Mouse (Mus musculus): ENCODE measurements around the gene Mzf1.

Gene Mzf1

DNA sequence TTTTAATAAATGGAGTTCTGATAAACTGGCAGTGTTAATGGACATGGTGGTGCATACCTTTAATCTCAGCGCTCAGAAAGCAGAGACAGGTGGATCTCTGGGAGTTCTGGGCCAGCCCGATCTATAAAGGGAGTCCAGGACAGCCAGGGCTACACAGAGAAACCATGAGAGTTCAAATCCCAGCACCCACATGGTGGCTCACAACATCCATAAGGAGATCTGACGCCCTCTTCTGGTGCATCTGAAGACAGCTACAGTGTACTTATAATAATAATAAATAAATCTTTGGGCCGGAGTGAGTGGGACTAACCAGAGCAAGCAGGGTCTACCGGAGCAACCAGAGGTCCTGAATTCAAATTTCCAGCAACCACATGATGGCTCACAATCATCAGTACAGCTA lies 51.2 kb downstream of the Mzf1 start:
- DNase-seq (ENCODE audit: extremely low spot score), result no peak

DNA sequence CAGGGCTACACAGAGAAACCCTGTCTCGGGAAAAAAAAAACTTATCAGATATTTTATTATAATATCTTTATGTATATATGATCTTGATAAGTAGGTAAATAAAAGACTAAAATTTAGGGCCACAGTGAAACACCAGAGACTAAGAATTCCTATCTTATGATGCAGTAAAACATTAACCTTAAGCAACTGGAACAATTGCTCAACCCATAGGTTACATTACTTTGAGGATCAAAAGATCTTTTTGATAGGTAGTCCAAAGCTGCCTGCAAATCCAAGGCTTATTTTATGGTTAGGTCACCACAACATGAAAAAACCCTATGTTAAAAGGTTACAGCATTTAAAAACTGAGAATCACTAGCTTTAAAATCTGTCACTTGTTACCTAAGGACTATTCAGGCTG lies 53.0 kb downstream of the Mzf1 start:
- no peak for DNase-seq (ENCODE audit: extremely low spot score)

DNA sequence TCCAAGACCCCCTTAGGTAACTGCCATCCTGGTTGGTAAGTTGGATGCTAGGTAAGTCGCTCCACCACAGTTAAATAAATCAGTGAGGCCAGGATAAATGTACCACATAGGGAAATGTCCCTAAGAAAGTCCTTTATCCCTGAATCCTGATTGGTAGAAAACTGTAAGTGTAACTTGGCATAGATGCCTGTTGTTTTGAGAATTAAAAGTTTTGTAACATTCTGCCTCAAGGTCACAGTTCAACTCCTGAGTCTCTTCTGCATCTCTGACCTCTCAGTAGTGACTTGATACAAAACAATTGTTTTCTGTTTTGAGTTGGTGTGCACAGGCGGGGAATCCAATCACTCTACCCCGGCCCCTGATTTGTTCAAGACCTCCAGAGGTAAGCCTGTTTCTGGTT lies 55.7 kb downstream of the Mzf1 start, which contains the start of gene Trim28:
Trim28 (plus strand) TSS at position 264 of the 400 bp plus-strand sequence.
- no peak for DNase-seq (ENCODE audit: extremely low spot score)

DNA sequence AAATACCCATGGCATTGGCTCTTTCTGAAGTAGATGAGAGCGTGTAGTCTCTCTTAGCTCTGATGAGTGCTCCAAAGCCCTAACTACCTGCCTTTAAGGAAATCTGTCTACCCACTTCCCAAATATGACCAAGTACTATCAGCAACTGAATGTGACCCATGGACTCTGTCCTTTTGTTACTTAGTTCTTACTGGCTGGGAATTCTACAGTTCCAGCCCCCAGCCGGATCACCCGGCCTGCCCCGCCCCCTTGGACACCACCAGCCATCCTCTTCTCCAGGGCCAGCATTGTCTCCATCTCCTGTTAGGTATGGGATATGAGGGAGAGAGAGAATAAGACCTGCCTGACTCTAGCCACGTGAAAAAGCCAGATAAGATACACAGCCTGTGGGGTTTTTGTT lies 56.5 kb downstream of the Mzf1 start, which contains the start of gene Slc27a5:
Slc27a5 (minus strand) TSS at position 140 of the 400 bp plus-strand sequence.
- no peak for DNase-seq (ENCODE audit: extremely low spot score)

DNA sequence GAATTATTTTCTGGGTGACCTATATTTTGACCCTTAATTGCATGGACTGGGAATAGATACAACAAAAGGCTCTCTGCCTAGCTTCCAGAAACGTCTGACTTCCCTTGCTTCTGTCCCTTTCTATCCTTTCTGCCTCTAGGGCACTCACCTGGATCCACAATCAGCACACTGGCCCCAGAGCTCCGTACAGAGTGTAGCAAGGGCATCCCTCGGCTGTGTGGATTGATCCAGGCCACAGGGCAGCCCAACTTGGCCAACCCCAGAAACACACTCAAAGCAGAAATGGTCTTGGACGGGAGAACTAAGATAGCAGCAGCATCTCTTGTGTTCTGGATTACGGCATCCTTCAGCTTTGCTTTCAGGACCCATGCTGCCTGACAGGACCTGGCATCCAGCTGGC lies 57.3 kb downstream of the Mzf1 start:
- no peak for DNase-seq (ENCODE audit: extremely low spot score)

DNA sequence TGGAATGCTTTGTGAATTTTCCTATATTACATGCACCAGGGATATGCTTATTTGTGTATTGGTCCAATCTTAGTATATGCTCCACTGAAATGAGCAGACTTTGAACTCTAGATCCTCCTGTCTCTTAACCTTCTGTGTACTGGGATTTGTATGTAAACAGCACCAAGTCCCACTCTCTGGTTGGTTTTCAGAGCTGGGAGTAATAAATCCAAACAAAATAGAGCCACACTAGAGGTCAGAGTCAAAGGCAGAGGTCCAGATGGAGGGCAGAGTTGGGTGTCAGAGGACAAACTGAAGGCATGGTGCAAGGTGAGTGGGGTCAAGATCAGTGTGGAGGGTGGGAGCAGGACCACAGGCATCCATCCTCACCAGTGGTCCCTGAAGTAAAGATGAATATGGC lies 58.7 kb downstream of the Mzf1 start:
- DNase-seq (ENCODE audit: extremely low spot score), result no peak

DNA sequence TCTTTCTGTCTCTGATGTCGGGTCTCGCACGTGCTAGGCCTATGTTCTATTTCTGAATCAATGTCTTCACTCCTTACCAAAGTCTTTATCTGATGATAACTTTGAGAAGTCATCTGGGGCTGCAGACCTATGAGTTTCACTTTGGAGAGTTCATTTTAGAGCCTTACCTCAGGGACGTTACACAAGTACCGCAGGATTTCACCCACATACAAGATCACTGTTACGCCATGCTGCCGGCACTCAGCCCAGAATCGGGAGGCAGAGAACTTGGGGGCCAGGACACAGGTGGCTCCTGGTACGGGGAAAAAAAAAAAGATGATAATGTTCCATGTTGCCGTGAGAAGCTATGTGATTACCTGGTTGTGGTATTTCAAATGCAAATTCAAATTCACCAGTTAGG lies 61.4 kb downstream of the Mzf1 start:
- no peak for DNase-seq (ENCODE audit: extremely low spot score)
